Mouse (Mus musculus): ENCODE results near the gene Fmo5. TPM values are rescaled to one million over a fixed set of nuclear protein-coding genes. Genes with fewer than 3 reads are reported as not detected.
A peak's percentile ranks its signal among the peaks of the same experiment; 100 is the strongest.

Fmo5 gene
- 2.7 and 3.1 TPM in 2 replicates for polyA plus RNA-seq (2014; fragmentation: Nextera tagmentation; extraction: Ambion mirVana)

- H3K36me3 ChIP-seq (ENCODE audit: control insufficient read depth, insufficient read depth, low read length), result no peaks in the 10 kb centered on the region
- H3K27me3 ChIP-seq (replicated peaks; ENCODE audit: control insufficient read depth, insufficient read depth, low read length), result no peaks in the 10 kb centered on the region
- peak within 1 kb of the TSS; percentile 39 for H3K9ac ChIP-seq (ENCODE audit: low read depth, low read length)
- peak within 1 kb of the TSS; percentile 60 for H3K4me2 ChIP-seq (ENCODE audit: low read depth, low read length)
- ATAC-seq (ENCODE audit: low read depth) (peak; percentile 93), DNase-seq (ENCODE audit: low spot score) (peak; percentile 75)
- peak within 1 kb of the TSS; percentile 44 for H3K4me3 ChIP-seq (ENCODE audit: low read depth, low read length)
- no peaks in the 10 kb centered on the region for H3K4me1 ChIP-seq (ENCODE audit: control insufficient read depth, insufficient read depth, low read length)
- WGBS, result 3% methylated on average over 18 of the region's 18 CpGs
- no peak within 1 kb of the TSS for H3K27ac ChIP-seq (replicated peaks; ENCODE audit: low read depth, low read length)
- no peaks in the 10 kb centered on the region for H3K9me3 ChIP-seq (ENCODE audit: control insufficient read depth, low read length)
Observed at GRCm38 (mm10) chr3:97628391-97629001, at the start of gene Fmo5. TSS of gene Fmo5 (plus strand) at chr3:97628804.

- Histone ChIP-seq H3K4me2 (ENCODE audit: low read depth, low read length) (no peak overlapping the region), H3K4me1 (ENCODE audit: control insufficient read depth, insufficient read depth, low read length) (no peaks in the 10 kb centered on the region), H3K4me3 (ENCODE audit: low read depth, low read length) (no peak overlapping the region), H3K36me3 (ENCODE audit: control insufficient read depth, insufficient read depth, low read length) (peaks cover 45% of the 10 kb centered on the region), H3K27ac (replicated peaks; ENCODE audit: low read depth, low read length) (no peak overlapping the region), H3K9ac (ENCODE audit: low read depth, low read length) (no peak overlapping the region), H3K27me3 (replicated peaks; ENCODE audit: control insufficient read depth, insufficient read depth, low read length) (no peaks in the 10 kb centered on the region), H3K9me3 (ENCODE audit: control insufficient read depth, low read length) (no peaks in the 10 kb centered on the region)
- 68% methylated on average over 18 of the region's 18 CpGs for WGBS
- DNase-seq (ENCODE audit: low spot score), result peak; percentile 93
- peak; percentile 82 for ATAC-seq (ENCODE audit: low read depth)
Observed at GRCm38 (mm10) chr3:97585383-97586160, 43.0 kb upstream of the Fmo5 start.

GRCm38 (mm10) chr3:97587656-97588055, 40.9 kb upstream of the Fmo5 start:
- peaks cover 29% of the 10 kb centered on the region for H3K36me3 ChIP-seq (ENCODE audit: control insufficient read depth, insufficient read depth, low read length)
- ATAC-seq (ENCODE audit: low read depth), result no peak
- no peak overlapping the region for H3K27ac ChIP-seq (replicated peaks; ENCODE audit: low read depth, low read length)
- H3K9ac ChIP-seq (ENCODE audit: low read depth, low read length), result no peak overlapping the region
- 79% methylated on average over 9 of the region's 9 CpGs for WGBS
- H3K4me1 ChIP-seq (ENCODE audit: control insufficient read depth, insufficient read depth, low read length), result no peaks in the 10 kb centered on the region
- no peaks in the 10 kb centered on the region for H3K9me3 ChIP-seq (ENCODE audit: control insufficient read depth, low read length)
- no peak overlapping the region for H3K4me3 ChIP-seq (ENCODE audit: low read depth, low read length)
- DNase-seq (ENCODE audit: low spot score), result no peak
- H3K4me2 ChIP-seq (ENCODE audit: low read depth, low read length), result no peak overlapping the region
- H3K27me3 ChIP-seq (replicated peaks; ENCODE audit: control insufficient read depth, insufficient read depth, low read length), result no peaks in the 10 kb centered on the region

GRCm38 (mm10) chr3:97590699-97591098, 37.9 kb upstream of the Fmo5 start:
- Histone ChIP-seq H3K27ac (replicated peaks; ENCODE audit: low read depth, low read length) (no peak overlapping the region), H3K9me3 (ENCODE audit: control insufficient read depth, low read length) (no peaks in the 10 kb centered on the region), H3K27me3 (replicated peaks; ENCODE audit: control insufficient read depth, insufficient read depth, low read length) (no peaks in the 10 kb centered on the region), H3K4me3 (ENCODE audit: low read depth, low read length) (no peak overlapping the region), H3K36me3 (ENCODE audit: control insufficient read depth, insufficient read depth, low read length) (peaks cover 31% of the 10 kb centered on the region), H3K4me2 (ENCODE audit: low read depth, low read length) (no peak overlapping the region), H3K9ac (ENCODE audit: low read depth, low read length) (no peak overlapping the region), H3K4me1 (ENCODE audit: control insufficient read depth, insufficient read depth, low read length) (no peaks in the 10 kb centered on the region)
- DNase-seq (ENCODE audit: low spot score), result no peak
- no peak for ATAC-seq (ENCODE audit: low read depth)
- 64% methylated on average over 8 of the region's 8 CpGs for WGBS

GRCm38 (mm10) chr3:97593089-97593488, 35.5 kb upstream of the Fmo5 start:
- H3K27ac ChIP-seq (replicated peaks; ENCODE audit: low read depth, low read length), result no peak overlapping the region
- WGBS, result 95% methylated on average over 5 of the region's 5 CpGs

GRCm38 (mm10) chr3:97594140-97594539, 34.5 kb upstream of the Fmo5 start:
- WGBS, result 84% methylated on average over 13 of the region's 13 CpGs
- Histone ChIP-seq H3K36me3 (ENCODE audit: control insufficient read depth, insufficient read depth, low read length) (peaks cover 19% of the 10 kb centered on the region; the same call in 1 of the 2 replicates), H3K9ac (ENCODE audit: low read depth, low read length) (no peak overlapping the region), H3K4me3 (ENCODE audit: low read depth, low read length) (no peak overlapping the region), H3K4me2 (ENCODE audit: low read depth, low read length) (no peak overlapping the region), H3K27me3 (replicated peaks; ENCODE audit: control insufficient read depth, insufficient read depth, low read length) (no peaks in the 10 kb centered on the region), H3K4me1 (ENCODE audit: control insufficient read depth, insufficient read depth, low read length) (no peaks in the 10 kb centered on the region), H3K27ac (replicated peaks; ENCODE audit: low read depth, low read length) (no peak overlapping the region), H3K9me3 (ENCODE audit: control insufficient read depth, low read length) (no peaks in the 10 kb centered on the region)
- DNase-seq (ENCODE audit: low spot score), result no peak
- ATAC-seq (ENCODE audit: low read depth), result no peak

More at GRCm38 (mm10) chr3:97593089-97593488, 35.5 kb upstream of the Fmo5 start:
- no peaks in the 10 kb centered on the region for H3K9me3 ChIP-seq (ENCODE audit: control insufficient read depth, low read length)
- ATAC-seq (ENCODE audit: low read depth) (no peak), DNase-seq (ENCODE audit: low spot score) (no peak)
- no peaks in the 10 kb centered on the region for H3K27me3 ChIP-seq (replicated peaks; ENCODE audit: control insufficient read depth, insufficient read depth, low read length)
- no peaks in the 10 kb centered on the region for H3K4me1 ChIP-seq (ENCODE audit: control insufficient read depth, insufficient read depth, low read length)
- no peak overlapping the region for H3K4me3 ChIP-seq (ENCODE audit: low read depth, low read length)
- H3K4me2 ChIP-seq (ENCODE audit: low read depth, low read length), result no peak overlapping the region
- H3K9ac ChIP-seq (ENCODE audit: low read depth, low read length), result no peak overlapping the region
- peaks cover 19% of the 10 kb centered on the region; the same call in 1 of the 2 replicates for H3K36me3 ChIP-seq (ENCODE audit: control insufficient read depth, insufficient read depth, low read length)

- H3K27ac ChIP-seq (replicated peaks; ENCODE audit: low read depth, low read length), result no peak overlapping the region
- DNase-seq (ENCODE audit: low spot score) (no peak), ATAC-seq (ENCODE audit: low read depth) (no peak)
Observed at GRCm38 (mm10) chr3:97595066-97595465, 33.5 kb upstream of the Fmo5 start.

GRCm38 (mm10) chr3:97596796-97597195, 31.8 kb upstream of the Fmo5 start:
- H3K4me3 ChIP-seq (ENCODE audit: low read depth, low read length), result no peak overlapping the region
- DNase-seq (ENCODE audit: low spot score), result no peak
- H3K9me3 ChIP-seq (ENCODE audit: control insufficient read depth, low read length), result no peaks in the 10 kb centered on the region
- H3K4me1 ChIP-seq (ENCODE audit: control insufficient read depth, insufficient read depth, low read length), result no peaks in the 10 kb centered on the region
- H3K36me3 ChIP-seq (ENCODE audit: control insufficient read depth, insufficient read depth, low read length), result peaks cover 29% of the 10 kb centered on the region; the same call in 1 of the 2 replicates
- no peak overlapping the region for H3K4me2 ChIP-seq (ENCODE audit: low read depth, low read length)
- ATAC-seq (ENCODE audit: low read depth), result no peak
- H3K27me3 ChIP-seq (replicated peaks; ENCODE audit: control insufficient read depth, insufficient read depth, low read length), result no peaks in the 10 kb centered on the region
- 83% methylated on average over 8 of the region's 8 CpGs for WGBS
- no peak overlapping the region for H3K9ac ChIP-seq (ENCODE audit: low read depth, low read length)
- H3K27ac ChIP-seq (replicated peaks; ENCODE audit: low read depth, low read length), result no peak overlapping the region

More at GRCm38 (mm10) chr3:97595066-97595465, 33.5 kb upstream of the Fmo5 start:
- Histone ChIP-seq H3K9ac (ENCODE audit: low read depth, low read length) (no peak overlapping the region), H3K9me3 (ENCODE audit: control insufficient read depth, low read length) (no peaks in the 10 kb centered on the region), H3K4me3 (ENCODE audit: low read depth, low read length) (no peak overlapping the region), H3K36me3 (ENCODE audit: control insufficient read depth, insufficient read depth, low read length) (peaks cover 19% of the 10 kb centered on the region; the same call in 1 of the 2 replicates), H3K4me2 (ENCODE audit: low read depth, low read length) (no peak overlapping the region), H3K27me3 (replicated peaks; ENCODE audit: control insufficient read depth, insufficient read depth, low read length) (no peaks in the 10 kb centered on the region), H3K4me1 (ENCODE audit: control insufficient read depth, insufficient read depth, low read length) (no peaks in the 10 kb centered on the region)
- WGBS, result 86% methylated on average over 6 of the region's 6 CpGs

All from embryonic facial prominence, embryonic 14.5 days (tissue).